Mouse (Mus musculus): ENCODE measurements around the gene Il16. TPM values are rescaled to one million over a fixed set of nuclear protein-coding genes. Genes with fewer than 3 reads are reported as not detected.

Gene Il16
- total RNA-seq, 2 experiments from 2014 or later = 7.9 to 8.5 TPM

GRCm38 (mm10) chr7:83678506-83678905 lies 67.0 kb downstream of the Il16 start:
- no peak for DNase-seq

GRCm38 (mm10) chr7:83677296-83677695 lies 68.2 kb downstream of the Il16 start:
- DNase-seq = no peak

GRCm38 (mm10) chr7:83675545-83676254 lies 69.8 kb downstream of the Il16 start:
- DNase-seq = no peak

- no peak for DNase-seq
Measured at GRCm38 (mm10) chr7:83671573-83671972, 74.0 kb downstream of the Il16 start.

GRCm38 (mm10) chr7:83668724-83669123 lies 76.8 kb downstream of the Il16 start:
- peak; percentile 64 for DNase-seq

- no peak for DNase-seq
Measured at GRCm38 (mm10) chr7:83667936-83668645, 77.4 kb downstream of the Il16 start.

GRCm38 (mm10) chr7:83666087-83666595 lies 79.4 kb downstream of the Il16 start:
- DNase-seq = no peak

- no peak for DNase-seq
Measured at GRCm38 (mm10) chr7:83662711-83663375, 82.7 kb downstream of the Il16 start.

- DNase-seq = no peak
Measured at GRCm38 (mm10) chr7:83661763-83662162, 83.8 kb downstream of the Il16 start.

GRCm38 (mm10) chr7:83661031-83661430 lies 84.5 kb downstream of the Il16 start:
- DNase-seq = no peak

GRCm38 (mm10) chr7:83660273-83660691 lies 85.2 kb downstream of the Il16 start:
- no peak for DNase-seq

- no peak for DNase-seq
Measured at GRCm38 (mm10) chr7:83659159-83660065, 86.1 kb downstream of the Il16 start.

- no peak for DNase-seq
Measured at GRCm38 (mm10) chr7:83658716-83659115, 86.8 kb downstream of the Il16 start.

GRCm38 (mm10) chr7:83654938-83655630 lies 90.4 kb downstream of the Il16 start:
- DNase-seq = no peak

- no peak for DNase-seq
Measured at GRCm38 (mm10) chr7:83654196-83654595, 91.3 kb downstream of the Il16 start.

GRCm38 (mm10) chr7:83653605-83654051 lies 91.9 kb downstream of the Il16 start:
- DNase-seq = no peak

GRCm38 (mm10) chr7:83652498-83652897 lies 93.0 kb downstream of the Il16 start:
- DNase-seq = no peak

- no peak for DNase-seq
Measured at GRCm38 (mm10) chr7:83650638-83651037, 94.9 kb downstream of the Il16 start.

GRCm38 (mm10) chr7:83648807-83649206 lies 96.7 kb downstream of the Il16 start:
- no peak for DNase-seq

GRCm38 (mm10) chr7:83645476-83645875 lies 100.0 kb downstream of the Il16 start:
- no peak for DNase-seq

- DNase-seq = no peak
Measured at GRCm38 (mm10) chr7:83644761-83645160, 100.8 kb downstream of the Il16 start.

All from gastrocnemius, postnatal 10 days (tissue).